Mouse (Mus musculus): ENCODE results near the gene Gm17268. TPM values are rescaled to one million over a fixed set of nuclear protein-coding genes. Genes with fewer than 3 reads are reported as not detected.

Gene Gm17268
- total RNA-seq (2021), result not detected

GRCm38 (mm10) chr11:82038535-82038934 is at the start of gene Gm17268:
Gene Gm17268, minus strand, starts transcription at chr11:82038562.
- DNase-seq, result no peak
- intact Hi-C loops (cut with DNase I), result no loop called here

- intact Hi-C loops (cut with DNase I), result no loop called here
- DNase-seq, result no peak
Measured at GRCm38 (mm10) chr11:82084360-82084759, 46.0 kb upstream of the Gm17268 start.

GRCm38 (mm10) chr11:82080865-82081264 is 42.5 kb upstream of the Gm17268 start:
- intact Hi-C loops (cut with DNase I), result no loop called here
- DNase-seq, result no peak

- intact Hi-C loops (cut with DNase I), result no loop called here
Measured at GRCm38 (mm10) chr11:82078136-82078730, 39.9 kb upstream of the Gm17268 start.

GRCm38 (mm10) chr11:82077031-82077430 is 38.7 kb upstream of the Gm17268 start:
- no peak for DNase-seq
- intact Hi-C loops (cut with DNase I), result no loop called here

More at GRCm38 (mm10) chr11:82078136-82078730, 39.9 kb upstream of the Gm17268 start:
- no peak for DNase-seq

DNA sequence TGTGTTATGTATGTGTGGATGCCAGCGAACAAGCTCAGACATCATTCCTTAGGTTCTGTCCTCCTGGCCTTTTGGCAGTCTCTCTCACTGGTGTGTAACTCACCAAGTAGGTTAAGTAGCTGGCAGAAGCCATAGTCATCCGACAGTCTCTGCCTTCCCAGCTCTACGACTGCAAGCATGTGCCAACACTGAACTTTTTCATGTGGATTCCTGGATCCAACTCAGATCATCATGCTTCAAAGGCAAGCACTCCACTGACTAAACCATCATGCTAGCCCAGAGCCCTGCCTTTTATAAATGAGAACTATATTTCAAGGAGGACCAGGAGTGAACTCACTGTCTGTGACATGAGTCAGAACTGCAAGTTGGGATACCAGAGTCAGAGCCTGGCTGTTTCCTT is 35.3 kb upstream of the Gm17268 start:
- no peak for DNase-seq
- intact Hi-C loops (cut with DNase I), result no loop called here

DNA sequence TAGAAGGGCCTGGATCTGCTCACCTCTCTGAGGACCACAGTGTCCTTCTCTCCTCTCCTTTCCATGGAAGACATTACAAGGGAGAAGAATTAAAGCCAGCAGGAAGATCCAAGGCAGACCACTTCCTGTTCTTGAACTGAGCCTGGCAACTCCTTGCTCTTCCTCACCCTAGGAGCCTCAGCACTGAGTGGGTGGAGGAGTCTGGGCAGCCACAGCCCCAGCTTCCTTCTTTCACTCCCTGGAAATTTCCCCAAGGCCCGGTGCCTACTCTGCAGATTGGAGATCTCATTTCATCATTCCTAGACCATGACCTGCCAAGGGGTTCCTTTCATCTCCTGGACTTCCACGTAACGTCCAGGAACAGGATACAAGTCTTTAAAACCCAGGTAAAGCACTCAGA is 34.6 kb upstream of the Gm17268 start:
- intact Hi-C loops (cut with DNase I), result no loop called here
- no peak for DNase-seq

- intact Hi-C loops (cut with DNase I), result no loop called here
- DNase-seq, result no peak
Measured at GRCm38 (mm10) chr11:82072374-82072773, 34.0 kb upstream of the Gm17268 start.

DNA sequence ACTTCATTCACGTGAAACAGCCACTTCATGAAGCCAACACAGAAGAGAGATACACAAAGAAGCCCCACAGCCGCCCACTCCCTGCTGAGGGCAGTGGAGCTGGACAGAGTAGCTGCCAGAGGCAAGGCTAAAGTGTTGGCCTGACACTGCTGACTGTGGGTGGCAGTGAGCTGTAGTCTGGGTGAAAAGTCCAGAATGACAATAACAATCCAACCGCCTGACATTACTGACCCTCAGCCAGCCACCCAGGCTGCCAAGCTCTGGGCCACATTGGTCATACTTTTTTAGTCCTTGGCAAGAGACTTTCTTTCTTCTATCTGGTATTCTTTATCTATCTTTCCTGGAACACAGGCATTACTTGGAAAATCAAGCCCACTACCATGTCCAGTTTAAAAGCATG is 32.7 kb upstream of the Gm17268 start:
- intact Hi-C loops (cut with DNase I), result no loop called here
- DNase-seq, result peak in 1 of 2 experiments; percentile 24

DNA sequence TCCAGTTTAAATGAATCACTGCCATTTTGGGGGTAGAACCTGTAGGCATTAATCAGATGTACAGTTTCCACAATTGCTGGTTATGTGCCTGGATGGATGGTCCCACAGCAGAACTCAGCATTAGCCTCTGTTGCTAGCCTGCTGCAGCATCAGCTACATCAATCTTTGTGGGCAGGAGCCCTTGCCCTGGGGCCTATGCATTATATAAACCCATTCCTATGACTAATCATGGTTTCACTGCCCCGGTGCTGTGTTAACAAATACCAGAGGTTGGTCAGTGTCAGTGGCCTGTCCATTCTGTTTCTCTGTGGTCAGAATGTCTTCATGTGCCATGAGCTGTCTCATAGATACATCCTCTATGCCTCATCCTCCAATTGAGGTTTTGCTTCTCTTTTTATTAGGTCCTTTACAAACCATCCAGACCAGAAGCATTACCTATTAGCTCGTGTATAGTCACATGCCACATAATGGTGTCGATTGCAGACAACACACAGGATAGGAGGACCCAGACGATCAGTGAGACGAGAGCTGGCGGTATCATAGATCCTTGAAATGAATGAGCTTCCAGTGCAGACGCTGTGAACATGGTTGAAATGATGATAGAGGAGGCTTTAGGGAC is 28.7 kb upstream of the Gm17268 start:
- intact Hi-C loops (cut with DNase I), result no loop called here
- no peak for DNase-seq

DNA sequence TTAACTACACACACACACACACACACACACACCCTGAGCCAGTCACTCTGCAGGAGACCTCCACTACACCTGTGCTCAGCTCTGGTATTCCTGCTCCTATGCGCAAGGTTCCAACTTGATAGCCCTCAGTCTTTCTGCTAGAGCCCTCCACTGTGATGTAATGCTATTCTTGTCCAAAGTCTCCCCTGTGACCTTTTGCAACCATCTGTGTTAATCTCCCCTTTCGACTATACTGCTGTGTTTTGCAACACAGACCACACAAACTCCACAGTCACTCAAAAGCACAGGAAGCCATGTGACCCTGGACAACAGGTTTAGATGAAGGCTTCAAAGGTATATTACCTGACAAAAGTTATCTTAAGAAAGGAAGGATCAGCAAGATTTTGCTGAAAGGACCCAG is 25.1 kb upstream of the Gm17268 start:
- intact Hi-C loops (cut with DNase I), result no loop called here
- DNase-seq, result no peak

DNA sequence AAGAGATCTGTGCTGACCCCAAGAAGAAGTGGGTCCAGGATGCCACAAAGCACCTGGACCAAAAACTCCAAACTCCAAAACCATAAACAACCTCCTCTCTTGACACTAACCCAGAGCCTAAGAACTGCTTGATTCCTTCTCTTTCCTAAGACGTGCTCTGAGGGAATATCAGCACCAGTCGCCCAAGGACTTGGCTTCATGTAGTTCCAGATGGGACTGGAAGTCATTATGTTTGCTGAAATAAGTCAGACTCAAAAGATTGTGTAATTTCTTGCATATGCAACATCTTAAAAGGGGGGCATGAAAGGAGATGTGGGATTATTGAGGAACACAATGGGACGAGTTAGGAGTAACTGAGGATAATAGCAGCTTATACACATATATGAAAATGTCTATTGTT is 23.9 kb upstream of the Gm17268 start:
- DNase-seq, result no peak
- intact Hi-C loops (cut with DNase I), result no loop called here

- DNase-seq, result no peak
- intact Hi-C loops (cut with DNase I), result no loop called here
Measured at GRCm38 (mm10) chr11:82057646-82058045, 19.3 kb upstream of the Gm17268 start, which contains the start of gene Ccl11. Gene Ccl11, plus strand, starts transcription at chr11:82057823.

DNA sequence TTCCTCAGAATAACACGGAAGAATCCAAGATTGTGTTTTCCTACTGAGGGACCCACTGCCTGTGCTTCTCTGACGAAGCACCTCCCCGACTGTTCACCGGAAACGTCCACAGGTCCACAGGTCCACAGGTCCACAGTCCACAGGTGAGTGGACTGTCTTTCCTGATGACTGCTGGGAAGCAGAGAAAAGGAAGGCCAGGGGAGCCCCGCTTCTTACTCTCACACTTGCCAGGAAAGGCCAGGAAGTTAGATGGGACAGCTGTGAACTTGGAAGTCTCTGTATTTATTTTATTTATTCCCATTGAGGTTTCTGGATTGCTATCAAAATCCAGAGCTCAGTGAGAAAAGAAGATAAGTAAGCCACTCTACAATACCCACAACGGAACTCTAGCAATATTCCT is 15.5 kb upstream of the Gm17268 start:
- intact Hi-C loops (cut with DNase I), result no loop called here
- DNase-seq, result no peak

GRCm38 (mm10) chr11:82047746-82048415 is 9.5 kb upstream of the Gm17268 start:
- DNase-seq, result peak; percentile 61 to 66
- intact Hi-C loops (cut with DNase I), result loop anchor here (2.0 kb wide), 2 partner anchors 51 to 129 kb away; no protein-coding TSS in a partner anchor

- intact Hi-C loops (cut with DNase I), result no loop called here
- DNase-seq, result peak; percentile 45 to 50
Measured at GRCm38 (mm10) chr11:82045471-82045870, 7.1 kb upstream of the Gm17268 start, which contains the start of gene Ccl7. Gene Ccl7, plus strand, starts transcription at chr11:82045712.

DNA sequence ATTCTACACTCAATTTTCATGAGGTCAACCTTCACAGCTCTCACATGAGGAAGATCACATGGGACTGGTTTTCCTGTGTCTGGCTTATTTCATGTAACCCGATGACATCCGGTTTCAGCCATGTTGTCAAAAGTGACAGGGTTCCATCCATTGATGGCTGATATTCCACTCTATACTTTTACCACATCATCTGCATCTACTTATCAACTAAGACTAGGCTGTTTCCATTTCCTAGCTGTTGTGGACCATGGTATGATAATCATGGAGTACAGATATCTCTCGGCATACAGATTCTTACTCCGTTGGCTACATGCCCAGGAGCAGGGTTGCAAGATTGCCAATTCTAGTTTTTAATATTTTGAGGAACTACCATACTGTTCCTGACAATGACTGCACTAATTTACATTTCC is 3.3 kb upstream of the Gm17268 start:
- intact Hi-C loops (cut with DNase I), result no loop called here
- peak in 1 of 2 experiments; percentile 28 for DNase-seq

DNA sequence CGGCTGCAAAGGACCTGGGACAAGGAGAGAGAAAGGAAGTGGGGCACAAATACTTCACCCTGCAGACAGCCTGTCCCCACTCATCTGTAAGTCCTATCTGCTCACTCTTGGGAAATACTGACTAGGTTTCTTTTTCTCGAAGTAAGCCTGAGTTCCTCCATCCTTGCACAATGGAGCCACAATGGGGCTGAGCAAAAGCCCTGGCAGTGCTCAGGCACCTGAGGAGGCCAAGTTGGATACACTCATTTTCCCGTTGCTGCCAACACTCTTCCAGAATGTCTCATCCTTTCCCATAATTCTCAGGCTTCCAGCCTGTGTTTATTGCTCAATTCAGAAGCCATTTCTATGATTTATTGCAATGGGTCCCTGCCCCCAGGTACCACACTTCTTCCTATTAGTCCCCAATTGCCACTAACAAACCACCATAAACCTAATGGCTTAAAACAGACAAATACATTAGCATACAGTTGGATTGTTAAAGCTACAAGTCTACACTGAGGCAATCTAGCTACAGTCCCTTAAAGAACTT is 834 bp upstream of the Gm17268 start:
- no peak for DNase-seq
- intact Hi-C loops (cut with DNase I), result no loop called here

DNA sequence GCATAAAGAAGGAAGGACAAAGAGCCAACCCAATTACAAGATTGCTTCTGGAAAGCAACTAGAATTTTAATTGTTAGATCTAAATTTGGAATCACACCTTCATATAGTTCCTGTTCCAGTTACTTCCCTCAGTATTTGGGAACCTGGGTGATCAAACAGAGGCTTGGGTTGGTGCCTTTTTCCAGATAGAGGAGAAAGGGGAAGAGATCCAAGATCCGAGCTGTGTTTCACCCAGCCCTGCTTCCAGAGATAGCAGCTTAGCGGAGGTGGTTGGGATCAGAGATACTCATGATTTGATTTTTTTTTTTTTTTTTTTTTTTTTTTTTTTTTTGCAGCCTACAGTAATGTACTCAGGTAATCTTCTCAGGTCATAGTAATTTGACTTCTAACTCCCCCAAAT is 2.5 kb downstream of the Gm17268 start:
- intact Hi-C loops (cut with DNase I), result loop anchor here (2.0 kb wide), 1 partner anchor 39 kb away; no protein-coding TSS in a partner anchor
- DNase-seq, result no peak

DNA sequence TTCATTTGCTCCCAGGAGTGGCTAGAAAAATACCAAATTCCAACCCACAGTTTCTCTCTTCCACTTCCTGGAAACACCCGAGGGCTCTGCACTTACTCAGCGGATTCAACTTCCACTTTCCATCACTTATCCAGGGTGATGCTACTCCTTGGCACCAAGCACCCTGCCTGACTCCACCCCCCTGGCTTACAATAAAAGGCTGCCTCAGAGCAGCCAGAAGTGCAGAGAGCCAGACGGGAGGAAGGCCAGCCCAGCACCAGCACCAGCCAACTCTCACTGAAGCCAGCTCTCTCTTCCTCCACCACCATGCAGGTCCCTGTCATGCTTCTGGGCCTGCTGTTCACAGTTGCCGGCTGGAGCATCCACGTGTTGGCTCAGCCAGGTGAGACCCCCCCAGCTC is 3.0 kb downstream of the Gm17268 start, which contains the start of gene Ccl2:
Ccl2 (plus strand) TSS at position 216 of the 400 bp plus-strand sequence.
- peak; percentile 76 for DNase-seq
- intact Hi-C loops (cut with DNase I), result loop anchor here (2.0 kb wide), 1 partner anchor 39 kb away; no protein-coding TSS in a partner anchor

- no peak for DNase-seq
- intact Hi-C loops (cut with DNase I), result loop anchor here (2.0 kb wide), 1 partner anchor 38 kb away; no protein-coding TSS in a partner anchor
Measured at GRCm38 (mm10) chr11:82034446-82034845, 3.9 kb downstream of the Gm17268 start.

Data from heart, postnatal 36 days (tissue).